Mouse (Mus musculus) urinary bladder, postnatal 36 days (tissue): Measurements from ENCODE around the gene Ryr1.
A peak's percentile ranks its signal among the peaks of the same experiment; 100 is the strongest.
"Not testable (repeated sequence)": the region's sequence is repeated elsewhere in the genome, so short reads cannot be mapped to it uniquely, and the experiment has no call there.

ENCODE experiments used
- DNase-seq, 2 experiments: peaks; one replicate each; pipeline ENCODE4 v3.0.0; 2022; ENCODE audit warnings: low spot score in 2 of 2, mixed read lengths in 1 of 2

Gene Ryr1

GRCm38 (mm10) chr7:29146625-29147367 lies 21.8 kb upstream of the Ryr1 start:
- no peak for DNase-seq

- no peak for DNase-seq
Observed at GRCm38 (mm10) chr7:29144006-29144405, 19.0 kb upstream of the Ryr1 start.

GRCm38 (mm10) chr7:29141416-29141815 lies 16.4 kb upstream of the Ryr1 start:
- no peak for DNase-seq

GRCm38 (mm10) chr7:29139237-29139636 lies 14.3 kb upstream of the Ryr1 start:
- not testable (repeated sequence) for DNase-seq

GRCm38 (mm10) chr7:29137429-29137828 lies 12.4 kb upstream of the Ryr1 start:
- DNase-seq: no peak

GRCm38 (mm10) chr7:29134693-29135386 lies 9.9 kb upstream of the Ryr1 start, which contains the start of gene Rasgrp4:
TSS of gene Rasgrp4 (plus strand) at chr7:29134851.
- no peak for DNase-seq

- DNase-seq: no peak
Observed at GRCm38 (mm10) chr7:29134230-29134629, 9.3 kb upstream of the Ryr1 start.

GRCm38 (mm10) chr7:29128725-29129124 lies 3.7 kb upstream of the Ryr1 start:
- no peak for DNase-seq

- DNase-seq: peak; percentile 60 to 61
Observed at GRCm38 (mm10) chr7:29126173-29126915, 1.4 kb upstream of the Ryr1 start.

- DNase-seq: no peak
Observed at GRCm38 (mm10) chr7:29123531-29124358, 1.2 kb downstream of the Ryr1 start.

GRCm38 (mm10) chr7:29122821-29123220 lies 2.2 kb downstream of the Ryr1 start:
- DNase-seq: no peak

GRCm38 (mm10) chr7:29119526-29119925 lies 5.5 kb downstream of the Ryr1 start:
- DNase-seq: no peak

GRCm38 (mm10) chr7:29118142-29118851 lies 6.7 kb downstream of the Ryr1 start:
- no peak for DNase-seq

- peak; percentile 45 to 70 for DNase-seq
Observed at GRCm38 (mm10) chr7:29108992-29109955, 15.7 kb downstream of the Ryr1 start.

- no peak for DNase-seq
Observed at GRCm38 (mm10) chr7:29101286-29102017, 23.5 kb downstream of the Ryr1 start.

- DNase-seq: no peak
Observed at GRCm38 (mm10) chr7:29097131-29097530, 27.8 kb downstream of the Ryr1 start.

- DNase-seq: no peak
Observed at GRCm38 (mm10) chr7:29088817-29089216, 36.2 kb downstream of the Ryr1 start.

GRCm38 (mm10) chr7:29086902-29087301 lies 38.1 kb downstream of the Ryr1 start:
- DNase-seq: no peak

GRCm38 (mm10) chr7:29085981-29086380 lies 39.0 kb downstream of the Ryr1 start:
- no peak for DNase-seq
